Mouse (Mus musculus) large intestine, adult 2 months (tissue): Measurements from ENCODE around the gene Dhrs7c. TPM values are rescaled to one million over a fixed set of nuclear protein-coding genes. Genes with fewer than 3 reads are reported as not detected.

ENCODE experiments used
- DNase-seq: peaks from one replicate; pipeline ENCODE4 v3.0.0-alpha.2; 2012; ENCODE audit warnings: low read depth, low spot score
- WGBS: fragments of 180-500 bp; shearing (Covaris S2); methylation state at CpG from one replicate; pipeline ENCODE4 v1.1.7; 2018; 5-methylcytosine and 5-hydroxymethylcytosine counted together
- polyA plus RNA-seq: library from polyadenylated mRNA; depleted of rRNA; stranded (reverse); fragments of >200 nt; gene quantifications from 2 replicates; pipeline ENCODE4 v1.2.3, GENCODE M21; 2012; rRNA removed

The Dhrs7c gene
- polyA plus RNA-seq: 0.07 TPM in 1 of 2 replicates, not detected in the other

DNA sequence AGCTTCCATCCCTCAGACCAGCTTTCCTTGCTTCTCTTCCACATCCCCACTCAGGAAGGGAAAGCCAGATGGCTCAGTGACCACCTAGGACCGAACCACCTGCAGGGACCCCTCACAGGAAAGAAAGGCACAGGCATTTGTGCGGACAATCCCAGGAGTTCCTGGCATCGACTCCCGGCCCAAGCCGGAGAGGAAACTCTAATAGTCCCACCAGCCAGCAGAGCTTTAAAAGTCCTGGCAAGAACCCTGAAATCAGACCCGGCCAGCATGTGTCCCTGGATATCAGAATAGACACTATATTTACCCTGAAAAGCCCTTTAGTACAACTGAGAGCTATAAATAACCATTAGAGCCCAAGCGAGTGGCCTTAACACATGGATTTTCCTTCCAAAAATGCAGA lies at the start of gene Dhrs7c:
Dhrs7c (plus strand) TSS at position 257 of the 400 bp plus-strand sequence.
- WGBS: 70% methylated on average over 7 of the region's 7 CpGs

DNA sequence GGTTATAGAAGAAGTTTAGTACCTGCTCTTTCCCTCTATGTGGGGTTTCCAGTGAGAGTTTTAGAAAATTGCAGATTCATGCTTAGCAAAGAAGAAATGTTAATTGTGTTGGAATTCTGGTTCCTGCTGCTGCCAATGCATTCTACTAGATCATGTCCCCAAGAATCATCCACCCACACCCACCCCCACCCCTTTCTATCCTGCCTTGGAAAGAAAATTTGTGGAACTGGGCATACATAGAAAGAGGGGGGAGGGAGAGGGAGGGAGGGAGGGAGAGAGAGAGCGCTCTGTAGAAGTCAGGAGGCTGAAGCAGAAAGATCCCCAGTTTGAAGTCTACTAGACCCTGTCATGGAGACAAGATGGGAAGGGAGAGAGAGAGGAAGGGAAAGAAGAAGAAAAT lies 41.7 kb upstream of the Dhrs7c start:
- 86% methylated on average over 1 of the region's 1 CpGs for WGBS
- no peak for DNase-seq

More for the DNA sequence above, at the start of gene Dhrs7c:
- DNase-seq: no peak

DNA sequence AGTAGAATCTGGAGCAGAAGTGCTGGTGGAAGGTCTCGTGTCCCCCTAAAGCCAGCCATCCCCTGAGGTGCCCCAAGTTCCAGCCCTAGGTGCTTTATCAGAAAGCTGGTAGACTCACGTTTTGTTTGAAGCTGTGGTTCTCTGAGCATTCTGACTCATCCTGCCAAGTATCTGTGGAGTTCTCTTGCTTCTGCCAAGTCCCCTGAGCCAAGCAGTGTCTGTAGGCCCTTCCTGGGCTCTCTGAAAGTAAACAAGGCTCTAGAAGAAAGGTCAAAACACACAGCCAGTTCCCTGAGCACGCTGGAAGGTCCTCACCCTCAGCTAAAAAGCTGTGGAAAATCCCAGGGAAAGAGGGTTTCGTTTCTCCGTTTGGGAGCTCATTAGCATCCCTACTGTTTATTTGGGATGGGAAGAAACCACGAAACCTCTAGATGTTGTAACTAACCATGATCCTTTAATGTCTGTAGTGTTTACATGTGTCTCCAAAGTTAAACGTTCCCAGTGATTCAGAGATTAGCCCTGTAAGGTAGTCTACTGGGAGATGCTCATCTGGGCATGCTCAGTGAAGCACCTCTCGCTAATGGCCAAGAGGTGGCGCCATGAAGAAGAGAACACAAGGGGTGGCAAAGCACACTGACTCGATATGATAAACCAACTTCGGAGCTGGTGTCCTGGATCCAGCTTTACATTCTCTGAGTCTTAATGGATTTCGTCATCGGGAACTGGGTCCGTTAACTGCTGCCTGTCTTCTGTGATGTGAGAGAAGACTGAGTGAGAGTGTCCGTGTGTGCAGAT lies 40.4 kb upstream of the Dhrs7c start:
- WGBS: 58% methylated on average over 15 of the region's 15 CpGs
- DNase-seq: no peak

DNA sequence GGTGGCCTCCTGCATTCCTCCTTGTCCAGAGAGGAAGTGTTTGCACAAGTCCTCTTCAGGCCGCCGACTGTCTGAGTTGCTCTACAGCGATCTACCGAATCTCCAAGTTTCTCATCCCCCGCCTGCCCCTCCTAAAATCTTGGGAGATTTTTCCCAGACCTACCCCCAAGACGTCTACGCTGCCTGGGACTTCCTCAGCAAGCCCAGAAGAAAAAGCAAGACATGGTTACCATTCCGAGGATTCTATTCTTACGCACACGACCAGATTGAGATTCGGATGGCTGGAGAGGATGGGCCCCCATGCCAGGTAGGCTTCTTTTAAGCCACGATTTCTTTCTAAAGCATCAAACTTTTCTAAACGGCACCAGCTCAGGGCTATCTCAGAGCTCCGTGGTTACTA lies 26.9 kb upstream of the Dhrs7c start, which contains the start of gene Glp2r:
Glp2r (minus strand) TSS at position 101 of the 400 bp plus-strand sequence.
- DNase-seq: no peak
- 58% methylated on average over 14 of the region's 14 CpGs for WGBS

DNA sequence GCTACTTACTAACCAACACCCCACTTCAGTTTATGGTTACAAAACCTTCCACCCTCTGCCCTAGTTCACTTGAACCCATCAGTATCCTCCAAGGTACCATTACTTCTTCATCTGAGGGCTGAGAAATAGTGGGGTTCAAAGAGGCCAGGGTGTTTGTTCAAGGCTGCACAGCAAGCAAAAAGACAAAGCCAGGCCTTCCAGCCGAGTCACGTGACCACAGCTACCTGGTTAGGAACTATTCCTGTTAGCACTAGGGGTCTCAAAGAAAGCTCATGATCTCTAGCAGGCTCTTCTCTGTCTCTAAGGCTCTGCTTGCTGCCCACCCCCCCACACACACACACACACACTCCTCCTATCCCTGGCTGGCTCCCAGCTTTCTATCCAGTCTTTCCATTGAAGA lies 26.3 kb upstream of the Dhrs7c start:
- 64% methylated on average over 2 of the region's 2 CpGs for WGBS
- no peak for DNase-seq

DNA sequence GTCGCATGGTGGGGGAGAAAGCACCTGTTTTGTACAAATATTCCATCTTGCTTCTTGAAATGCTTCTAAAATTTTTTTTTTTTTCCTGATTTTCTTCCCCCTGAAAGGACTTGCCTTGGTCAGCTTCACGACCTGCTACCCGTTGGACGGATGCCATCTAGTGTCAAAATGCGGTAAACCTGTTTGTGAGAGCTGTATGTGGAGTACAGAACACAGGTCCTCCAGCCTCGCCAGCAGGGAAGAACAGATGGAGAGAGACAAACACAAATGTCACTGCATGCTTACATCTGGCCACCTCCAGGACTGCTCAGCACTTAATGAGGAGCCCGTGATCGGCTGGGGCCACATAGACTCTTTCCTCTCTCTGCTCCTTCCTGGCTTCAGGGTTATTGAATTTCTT lies 25.4 kb upstream of the Dhrs7c start:
- 17% methylated on average over 8 of the region's 8 CpGs for WGBS
- peak; percentile 18 for DNase-seq

DNA sequence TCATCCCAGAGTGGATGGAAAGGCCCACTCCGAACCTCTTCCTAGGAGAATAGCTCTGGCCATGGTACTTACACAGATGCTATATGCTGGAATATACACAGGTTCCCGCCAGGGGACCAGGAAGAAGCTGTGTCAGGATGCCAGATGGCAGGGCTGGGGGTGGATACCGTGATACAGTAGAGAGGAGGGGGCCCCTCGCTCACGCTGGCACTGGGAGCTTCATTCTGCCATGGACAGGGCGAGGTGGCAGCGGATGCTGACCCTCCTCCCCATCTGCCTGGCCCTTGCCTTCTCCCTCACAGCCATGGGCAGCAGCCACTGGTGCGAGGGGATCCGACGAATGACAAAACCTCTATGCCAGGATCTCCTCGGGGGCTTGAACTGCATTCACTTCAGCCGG lies 23.6 kb upstream of the Dhrs7c start, which contains the start of gene Gsg1l2:
Gsg1l2 (plus strand) TSS at position 230 of the 400 bp plus-strand sequence.
- 83% methylated on average over 12 of the region's 12 CpGs for WGBS
- no peak for DNase-seq

DNA sequence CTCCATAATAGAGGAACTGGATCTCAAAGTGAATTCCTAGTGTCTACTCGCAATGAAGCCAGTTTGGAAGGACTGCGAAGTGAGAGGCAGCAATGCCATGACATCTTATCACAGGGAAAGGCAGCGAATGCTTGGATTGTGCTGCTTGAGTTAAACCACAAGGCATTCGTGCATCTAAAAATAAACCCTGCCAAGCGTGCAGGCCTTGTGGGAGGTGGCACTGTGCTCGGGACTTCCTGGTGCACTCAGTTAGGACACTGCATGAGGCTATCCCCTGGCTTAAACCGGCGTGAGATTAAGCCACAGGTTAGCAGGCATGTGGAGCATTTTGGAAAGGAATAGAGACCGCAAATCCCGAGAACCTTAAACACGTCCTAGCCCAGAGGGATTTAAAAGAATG lies 7.8 kb upstream of the Dhrs7c start:
- no peak for DNase-seq
- WGBS: 74% methylated on average over 11 of the region's 11 CpGs

DNA sequence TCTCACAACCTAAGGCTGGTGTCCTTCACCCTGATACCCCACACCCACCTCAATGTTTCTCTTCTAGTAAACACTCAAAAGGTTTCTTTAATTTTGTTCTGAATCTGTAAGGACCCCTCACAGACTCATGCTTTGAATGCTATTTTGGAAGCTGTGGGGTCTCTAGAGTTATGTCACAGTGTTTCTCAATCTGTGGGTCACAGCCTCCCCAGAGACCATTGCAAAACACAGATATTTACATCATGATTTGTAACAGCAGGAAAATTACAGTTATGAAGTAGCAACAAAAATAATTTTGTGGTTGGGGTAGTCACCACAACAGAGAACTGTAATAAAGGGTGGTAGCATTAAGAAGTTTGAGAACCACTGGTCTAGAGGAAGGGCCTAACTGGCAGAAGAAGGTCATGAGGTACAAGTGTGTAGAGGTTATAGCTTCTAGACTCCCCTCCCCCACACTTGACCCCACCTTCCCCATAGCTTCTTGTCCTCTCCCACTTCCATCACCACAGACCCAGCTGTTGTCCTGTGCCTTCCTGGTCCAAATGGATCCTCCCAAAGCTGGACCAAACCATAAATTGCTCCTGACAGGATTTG lies 2.2 kb downstream of the Dhrs7c start:
- no peak for DNase-seq

DNA sequence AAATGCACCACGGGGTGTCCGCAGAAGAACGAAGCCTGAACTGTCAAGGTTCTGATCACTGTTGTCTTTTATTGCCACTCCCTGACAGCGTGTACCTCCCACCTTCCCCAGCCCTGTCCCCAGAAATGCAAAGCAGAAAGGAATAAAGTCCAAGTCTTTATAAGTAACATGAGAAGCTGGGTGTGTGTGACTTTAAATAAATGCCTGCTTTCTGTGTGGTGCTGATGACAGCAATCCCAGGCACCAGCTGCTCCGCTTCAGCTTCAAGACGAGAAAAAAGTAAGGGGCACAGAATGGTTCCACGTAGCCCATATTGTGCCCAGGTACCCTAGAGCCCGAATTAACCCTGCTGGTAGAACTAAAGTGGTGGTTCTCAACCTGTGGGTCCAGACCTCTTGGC lies 3.2 kb downstream of the Dhrs7c start:
- no peak for DNase-seq
- WGBS: 30% methylated on average over 8 of the region's 8 CpGs

DNA sequence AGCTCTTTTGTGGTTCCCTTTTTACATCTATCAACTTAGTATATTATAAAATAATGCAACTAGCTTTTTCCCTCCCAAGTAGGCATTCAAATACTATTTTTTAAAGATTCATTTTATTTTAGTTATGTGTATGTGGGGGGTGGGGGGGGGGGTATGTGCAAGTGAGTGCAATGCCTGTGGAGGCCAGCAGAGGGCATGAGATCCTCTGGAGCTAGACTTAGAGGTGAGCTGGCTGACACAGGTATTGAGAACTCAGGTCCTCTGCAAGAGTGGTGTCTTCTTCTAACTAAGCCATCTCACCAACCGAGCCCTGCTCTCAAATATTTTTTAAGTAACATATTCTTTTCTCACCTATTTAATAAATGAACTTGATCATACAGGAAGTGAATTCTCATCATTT lies 7.6 kb downstream of the Dhrs7c start:
- WGBS: 96% methylated on average over 1 of the region's 1 CpGs

DNA sequence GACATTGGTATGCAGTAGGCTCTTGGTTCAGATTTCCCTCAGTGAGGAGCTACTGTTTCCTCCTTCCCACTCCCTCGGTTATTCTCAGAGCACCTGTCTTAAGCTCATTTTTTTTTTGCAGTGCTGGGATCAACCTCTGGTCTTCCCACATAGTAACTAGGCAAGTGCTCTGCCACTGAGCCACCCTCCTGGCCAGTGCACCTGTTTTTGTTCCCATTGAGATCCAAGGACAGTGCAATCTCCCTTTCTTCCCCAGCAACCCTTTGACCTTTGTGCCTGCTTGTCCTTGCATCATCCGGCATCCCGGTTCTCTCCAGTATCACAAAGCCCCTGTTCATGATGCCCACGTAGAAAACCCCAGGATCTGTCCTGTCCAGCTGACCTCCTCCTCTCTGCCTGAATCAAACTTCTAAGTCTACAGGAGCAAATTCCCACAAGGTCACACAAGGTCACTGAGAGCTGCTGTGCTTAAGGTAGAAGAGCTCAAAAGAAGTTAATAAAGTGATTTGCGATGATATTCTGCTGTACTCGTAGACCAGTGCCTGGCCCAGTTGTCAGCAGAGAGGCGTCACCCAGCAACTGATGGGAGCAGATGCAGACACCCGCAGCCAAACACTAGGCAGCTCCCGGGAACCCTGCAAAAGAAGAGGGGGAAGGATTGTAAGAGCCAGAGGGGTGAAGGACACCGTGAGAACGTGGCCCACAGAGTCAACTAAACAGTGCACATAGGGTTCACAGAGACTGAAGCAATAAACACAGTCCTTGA lies 9.0 kb downstream of the Dhrs7c start:
- WGBS: 72% methylated on average over 11 of the region's 11 CpGs
- no peak for DNase-seq

More for the DNA sequence above, 7.6 kb downstream of the Dhrs7c start:
- no peak for DNase-seq

DNA sequence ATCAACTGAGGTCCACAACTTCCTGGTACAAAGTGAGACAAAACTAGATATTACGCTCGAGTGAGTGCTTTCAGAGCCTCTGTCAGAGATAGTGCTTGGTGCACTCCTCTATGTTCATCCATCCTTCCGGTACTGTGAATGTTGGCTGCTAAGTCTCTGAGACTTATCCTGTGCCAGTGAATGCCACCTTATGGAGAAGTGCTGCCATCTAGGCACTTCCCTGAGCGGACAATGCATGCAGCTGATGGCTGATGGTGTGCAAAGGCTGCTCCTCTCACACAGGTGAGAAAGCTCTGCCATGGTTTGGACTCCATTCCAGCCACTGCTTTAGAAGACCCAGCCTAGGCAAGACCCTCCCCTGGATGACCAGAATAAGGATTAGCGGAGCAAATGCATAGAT lies 10.1 kb downstream of the Dhrs7c start:
- no peak for DNase-seq
- 68% methylated on average over 5 of the region's 5 CpGs for WGBS

DNA sequence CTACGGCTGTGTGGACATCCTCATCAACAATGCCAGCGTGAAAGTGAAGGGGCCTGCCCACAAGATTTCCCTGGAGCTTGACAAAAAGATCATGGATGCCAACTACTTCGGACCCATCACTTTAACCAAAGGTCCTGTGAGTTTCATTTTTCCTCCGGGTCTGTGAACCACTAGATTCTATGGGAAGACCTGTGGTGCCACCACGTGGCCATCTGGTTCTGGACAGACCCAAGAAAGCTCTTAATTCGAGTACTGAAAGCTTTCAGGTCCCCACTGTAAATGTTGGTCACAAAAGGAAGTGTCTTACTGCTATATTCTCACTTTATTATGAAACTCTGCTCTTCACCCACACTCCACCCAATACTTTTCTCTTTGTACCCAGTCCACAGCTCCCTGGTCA lies 13.5 kb downstream of the Dhrs7c start:
- WGBS: 59% methylated on average over 6 of the region's 6 CpGs
- DNase-seq: no peak

DNA sequence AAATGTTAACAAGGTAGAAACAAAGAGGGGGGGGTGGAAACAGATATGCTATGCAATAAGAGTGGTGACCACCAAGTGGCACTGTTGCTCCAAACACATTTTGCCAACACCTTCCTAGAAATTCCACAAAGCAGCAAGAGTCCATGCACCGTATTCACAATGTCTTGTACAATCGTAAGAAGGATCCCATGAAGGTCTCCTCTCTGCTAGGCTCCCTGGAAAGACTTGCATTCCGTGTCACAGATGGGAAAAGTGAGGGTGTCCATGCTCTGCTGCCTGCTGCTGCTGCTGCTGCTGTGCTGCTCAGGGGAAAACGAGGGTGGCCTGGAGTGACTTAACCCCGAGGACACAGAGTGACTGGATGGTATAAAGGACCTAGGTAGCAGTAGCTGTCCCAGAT lies 21.6 kb downstream of the Dhrs7c start:
- WGBS: 10% methylated on average over 5 of the region's 5 CpGs
- DNase-seq: no peak

DNA sequence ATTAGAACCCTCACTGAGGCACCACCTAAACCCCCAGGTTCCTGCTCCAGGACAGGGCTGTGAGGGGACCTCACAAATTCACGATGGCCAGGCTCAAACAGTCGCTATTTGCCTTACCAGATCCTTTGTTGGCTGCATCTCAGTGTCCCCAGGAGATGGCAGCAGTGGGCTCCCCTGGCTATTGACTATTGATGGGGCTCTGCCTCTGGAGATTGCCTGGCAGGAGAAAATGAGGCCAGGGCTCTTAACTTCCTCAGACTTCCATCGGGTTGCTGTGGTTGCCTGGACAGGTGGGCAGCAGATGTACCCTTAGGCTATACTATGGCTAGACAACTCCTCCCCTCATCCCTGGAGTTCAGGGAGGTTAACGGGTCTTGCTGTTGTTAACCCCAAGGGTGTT lies 22.2 kb downstream of the Dhrs7c start:
- whole genome bisulfite sequencing: 31% methylated on average over 4 of the region's 4 CpGs
- DNase-seq: no peak

DNA sequence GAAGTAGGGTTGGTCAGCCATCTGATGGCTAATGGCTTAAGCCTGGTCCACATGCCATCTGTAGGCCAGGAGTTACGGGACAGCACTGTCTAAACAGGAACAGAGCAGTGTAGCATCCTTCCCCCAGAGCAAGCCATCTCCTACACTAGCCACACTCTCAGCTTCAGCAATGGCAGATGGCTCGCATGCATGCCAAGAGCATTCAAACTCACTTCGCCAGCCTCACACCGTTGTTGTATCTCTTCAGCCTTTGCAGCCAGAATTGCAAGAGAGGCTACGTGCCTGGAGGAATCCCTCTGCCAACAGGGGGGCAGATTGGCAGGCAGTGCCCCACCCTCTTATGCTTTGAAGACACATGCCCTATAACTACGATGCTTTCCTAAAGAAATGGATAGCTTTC lies 23.6 kb downstream of the Dhrs7c start:
- DNase-seq: no peak
- WGBS: 93% methylated on average over 6 of the region's 6 CpGs

DNA sequence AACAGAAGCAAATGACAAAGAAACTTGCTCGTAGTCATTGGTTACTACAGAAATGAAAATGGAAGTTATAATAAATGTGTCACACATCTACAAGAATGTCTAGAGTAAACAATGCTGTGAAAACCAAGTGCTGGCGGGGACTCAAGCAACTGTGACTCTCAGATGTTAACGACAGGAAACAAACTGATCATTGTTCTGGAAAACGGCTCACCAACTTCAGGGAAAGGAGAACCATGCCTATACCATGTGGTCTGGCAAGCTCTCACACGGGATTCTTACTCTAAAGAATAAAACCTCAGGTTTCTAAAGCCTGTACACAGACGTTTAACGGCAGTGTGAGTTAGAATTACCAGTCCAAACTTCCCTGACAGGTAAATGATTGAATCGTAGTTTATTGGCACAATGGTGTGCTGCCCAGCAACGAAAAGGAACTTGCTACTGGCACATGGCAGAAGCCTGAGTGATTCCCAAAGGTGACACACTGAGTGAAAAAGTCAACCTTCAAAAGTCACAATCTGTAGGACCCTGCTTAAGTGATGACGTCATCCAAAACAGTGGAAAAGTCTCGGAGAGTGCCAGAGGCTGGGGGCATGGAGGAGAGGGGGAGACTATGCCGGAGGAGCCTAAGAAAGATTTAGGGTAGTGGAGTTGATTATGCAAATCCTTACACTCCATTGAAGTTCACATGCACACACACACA lies 30.5 kb downstream of the Dhrs7c start:
- peak; percentile 62 for DNase-seq
- WGBS: 9% methylated on average over 12 of the region's 12 CpGs

DNA sequence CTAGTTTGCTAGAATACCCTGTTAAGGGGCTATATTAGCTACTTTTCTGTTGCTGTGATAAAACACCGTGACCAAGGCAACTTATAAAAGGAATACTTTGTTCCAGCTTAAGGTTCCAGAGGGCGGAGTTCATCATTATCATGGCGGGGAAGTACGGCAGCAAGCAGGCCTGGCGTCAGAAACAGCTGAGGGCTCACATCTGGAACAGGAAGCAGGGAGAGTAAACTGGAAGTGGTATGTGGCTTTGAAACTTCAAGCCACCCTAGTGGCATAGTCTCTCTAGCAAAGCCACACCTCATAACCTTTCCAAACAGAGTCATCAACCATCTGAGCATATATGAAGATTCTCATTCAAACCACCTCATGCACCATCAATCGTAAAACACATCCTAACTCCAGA lies 31.5 kb downstream of the Dhrs7c start:
- WGBS: 66% methylated on average over 6 of the region's 6 CpGs
- no peak for DNase-seq

DNA sequence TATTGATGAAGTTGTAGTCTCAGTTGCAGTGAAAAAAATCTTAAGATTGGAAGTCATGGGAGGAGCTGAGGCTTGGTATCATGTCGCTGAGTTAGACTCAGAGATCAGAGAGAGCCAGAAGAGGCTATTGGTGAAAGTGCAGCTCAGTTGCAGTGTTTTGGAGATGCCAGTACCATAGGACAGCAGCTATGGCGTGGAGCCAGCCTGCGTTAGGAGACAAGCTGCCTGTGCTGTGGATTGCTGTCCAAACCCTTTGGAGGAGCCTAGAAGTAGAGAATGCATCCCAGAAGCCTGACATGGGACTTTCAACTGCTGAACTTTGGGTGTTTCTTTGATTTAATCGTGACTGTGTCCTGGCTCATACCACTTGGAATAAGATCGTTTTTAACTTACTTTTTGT lies 33.8 kb downstream of the Dhrs7c start:
- DNase-seq: no peak
- 66% methylated on average over 5 of the region's 5 CpGs for WGBS
